Mouse (Mus musculus) layer of hippocampus, adult 2 months (tissue): ENCODE measurements at regions not wholly inside any gene's neighbourhood (a gene's known extent, or its start where the extent isn't known, plus 50 kb on each side); places are given as distances from the start of the nearest gene placed in this dataset.

Experiments used
- DNase-seq, 2 experiments: peaks; one replicate each; pipeline ENCODE4 v3.0.0; 2022; ENCODE audit warnings: low spot score in 2 of 2
- H3K27ac ChIP-seq: fragments of 200-600 bp; 2 replicates; pipeline ENCODE4 v1.8.1; 2022
- H3K4me3 ChIP-seq: fragments of 200-600 bp; 2 replicates; pipeline ENCODE4 v1.8.1; 2022; ENCODE audit warnings: mild to moderate bottlenecking
- CTCF ChIP-seq: fragments of 200-600 bp; conservative IDR thresholded peaks from 2 replicates; pipeline ENCODE4 v1.8.1; 2022; ENCODE audit warnings: antibody characterized with exemption, mild to moderate bottlenecking, moderate library complexity

DNA sequence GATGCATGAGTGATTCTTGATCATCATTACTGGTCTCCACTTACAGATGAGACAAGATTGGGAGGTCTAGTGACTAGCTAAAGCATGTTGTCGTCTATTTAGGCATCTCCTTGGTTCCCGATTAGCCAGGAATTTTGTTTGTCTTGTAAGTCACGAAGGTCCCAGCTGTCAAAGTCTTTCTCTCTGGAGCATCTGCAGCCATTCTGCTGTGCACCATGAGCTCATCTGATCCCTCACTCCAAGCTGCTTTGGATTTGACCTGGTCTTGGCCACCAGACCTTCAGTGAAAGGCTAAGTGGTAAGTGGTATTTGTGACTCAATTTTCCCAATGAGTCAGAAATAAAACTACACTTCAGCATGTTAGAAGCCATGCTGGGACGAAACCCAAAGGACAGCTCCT, 53.3 kb upstream of the Creb5 start:
- no peak for TF ChIP-seq CTCF
- Histone ChIP-seq H3K4me3 (no peak overlapping the region), H3K27ac (no peak overlapping the region)
- no peak for DNase-seq

DNA sequence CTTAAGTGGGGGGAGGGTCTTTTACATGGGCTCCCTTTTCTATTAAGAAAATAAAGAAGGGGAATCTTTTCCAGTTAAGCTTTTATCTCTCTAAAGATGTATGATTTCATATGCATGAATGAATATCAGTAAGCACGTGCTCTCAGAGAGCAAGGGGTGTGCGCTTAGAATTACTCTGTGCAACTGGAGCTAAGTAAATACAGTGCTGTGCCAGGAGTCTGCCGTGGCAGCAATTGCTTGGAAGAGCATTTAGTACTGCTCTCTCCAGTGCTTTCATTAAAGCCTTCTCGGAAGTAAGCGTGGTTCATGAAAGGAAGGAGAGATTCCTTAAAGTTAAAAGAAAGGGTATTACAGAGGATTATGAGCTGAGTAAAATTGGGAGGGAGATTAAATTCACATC, 54.5 kb upstream of the Creb5 start:
- Histone ChIP-seq H3K27ac (no peak overlapping the region), H3K4me3 (no peak overlapping the region)
- no peak for DNase-seq
- TF ChIP-seq CTCF = no peak

DNA sequence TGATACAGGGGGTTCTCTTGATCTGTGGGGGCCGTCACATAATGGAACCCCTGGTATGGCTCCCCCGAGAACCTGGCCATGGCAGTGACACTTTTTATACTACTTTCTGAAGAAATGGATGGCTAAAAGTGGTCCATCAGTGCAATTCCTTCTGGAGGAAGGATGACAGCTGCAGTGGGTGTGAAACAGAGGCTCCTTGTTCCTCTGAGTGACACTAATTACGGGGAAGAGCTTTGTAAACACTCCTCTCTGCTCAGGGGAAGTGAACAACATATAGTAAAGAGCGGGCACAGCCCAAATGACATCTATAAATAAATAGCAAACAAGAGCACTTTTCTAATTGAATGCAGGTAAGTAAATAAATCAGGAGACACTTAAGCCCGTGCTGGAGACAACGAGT, 57.7 kb upstream of the Creb5 start:
- no peak for TF ChIP-seq CTCF
- H3K27ac ChIP-seq = no peak overlapping the region
- no peak overlapping the region for H3K4me3 ChIP-seq
- no peak for DNase-seq

DNA sequence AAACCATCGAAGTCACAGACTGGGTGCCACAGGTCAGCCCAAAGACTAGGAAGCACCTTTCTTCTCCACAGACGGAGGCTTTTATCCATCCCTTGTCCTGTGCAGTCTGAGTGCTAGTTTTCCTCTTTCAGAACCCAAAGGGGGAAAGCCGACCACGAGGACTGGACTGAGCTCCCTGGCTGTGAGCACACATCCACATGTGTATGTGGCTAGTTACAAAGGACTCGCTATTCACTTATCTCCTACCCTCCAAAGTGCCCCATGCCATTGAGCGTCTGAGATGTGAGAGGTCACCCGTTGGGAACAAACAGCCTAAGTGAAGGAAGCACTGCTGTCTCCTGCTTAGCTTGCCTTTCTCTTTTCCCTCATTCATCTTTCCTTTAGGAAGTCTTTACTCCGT, 65.0 kb upstream of the Creb5 start:
- TF ChIP-seq CTCF = no peak
- no peak overlapping the region for H3K4me3 ChIP-seq
- no peak overlapping the region for H3K27ac ChIP-seq
- DNase-seq = no peak

DNA sequence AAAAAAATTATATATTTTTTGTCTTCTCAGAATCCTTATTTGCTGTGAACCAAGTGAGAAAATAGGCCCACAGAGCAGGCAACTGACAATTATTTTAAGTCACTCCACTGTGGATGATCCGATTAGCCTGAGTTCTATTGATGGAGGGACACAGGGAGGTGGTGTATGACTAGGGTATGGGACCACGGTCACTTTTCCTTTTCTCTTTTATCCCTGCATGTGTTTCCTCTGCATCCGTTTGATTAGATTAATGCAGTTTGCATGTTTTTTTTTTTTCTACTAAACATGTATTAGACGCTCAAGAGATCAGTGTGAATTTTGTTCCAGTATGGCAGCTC, 65.4 kb upstream of the Creb5 start:
- no peak for TF ChIP-seq CTCF
- no peak overlapping the region for H3K27ac ChIP-seq
- no peak for DNase-seq
- H3K4me3 ChIP-seq = no peak overlapping the region

DNA sequence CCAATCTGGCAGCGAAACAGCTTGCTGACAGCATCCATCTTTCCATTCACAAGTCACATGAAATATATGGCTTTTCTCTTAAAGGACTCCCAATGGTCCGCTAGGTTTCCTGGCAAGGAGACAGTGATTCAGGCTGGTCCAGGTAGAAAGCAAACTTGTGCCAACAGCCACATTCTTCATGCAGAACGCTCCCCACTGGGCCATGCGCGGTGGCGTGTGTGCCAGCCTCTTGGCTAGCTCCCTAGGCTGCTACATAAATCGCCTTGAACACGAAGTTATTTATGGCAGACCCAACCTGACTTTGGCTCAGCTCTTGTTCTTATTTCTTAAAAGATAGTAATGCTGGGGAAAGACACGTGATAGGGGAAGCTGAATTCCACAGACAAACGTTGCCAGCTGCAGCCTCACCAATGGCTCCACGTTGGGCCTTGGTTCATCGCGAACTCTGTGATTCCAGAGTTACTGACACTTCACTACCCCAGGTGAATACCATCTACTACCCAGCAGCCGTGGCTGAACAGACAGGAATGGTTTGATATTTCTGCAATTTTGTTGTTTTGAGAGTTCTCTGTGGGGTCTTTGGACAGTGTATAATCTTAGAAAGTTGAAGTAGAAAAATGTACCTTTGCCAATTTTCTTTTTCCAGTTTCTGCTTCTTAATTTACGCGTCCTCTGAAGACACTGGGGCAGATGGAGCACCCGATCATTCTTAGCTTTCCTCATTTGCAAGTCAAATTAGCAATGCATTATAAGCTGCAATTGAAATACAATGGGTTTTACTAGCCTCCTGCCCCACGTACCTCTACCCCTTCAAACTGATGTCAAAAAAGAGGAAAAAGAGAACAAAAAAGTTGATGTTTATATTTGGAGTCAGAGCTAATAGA, 66.0 kb upstream of the Creb5 start:
- DNase-seq = no peak
- no peak overlapping the region for H3K4me3 ChIP-seq
- H3K27ac ChIP-seq = no peak overlapping the region
- TF ChIP-seq CTCF = no peak

DNA sequence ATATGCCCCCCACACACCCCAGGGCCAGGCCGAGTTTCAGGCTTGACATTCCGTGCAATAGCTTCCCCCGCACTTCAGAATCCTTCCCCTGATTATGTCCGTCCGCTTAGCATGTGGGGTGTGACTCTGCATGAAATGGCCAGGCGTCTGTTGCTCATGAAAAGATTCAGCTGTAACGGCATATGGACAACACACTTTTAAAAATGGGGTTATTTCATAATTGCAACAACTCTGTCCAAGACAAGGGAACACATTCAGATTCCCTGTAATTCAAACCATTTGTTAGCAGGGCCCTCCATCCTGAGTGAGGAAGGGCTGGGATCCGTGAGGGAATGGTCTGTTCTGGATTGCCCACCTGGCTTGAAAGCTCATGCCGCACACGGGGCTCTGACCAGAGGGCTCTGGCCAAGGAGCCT, 68.2 kb upstream of the Creb5 start:
- Histone ChIP-seq H3K4me3 (no peak overlapping the region), H3K27ac (no peak overlapping the region)
- no peak for TF ChIP-seq CTCF
- no peak for DNase-seq

DNA sequence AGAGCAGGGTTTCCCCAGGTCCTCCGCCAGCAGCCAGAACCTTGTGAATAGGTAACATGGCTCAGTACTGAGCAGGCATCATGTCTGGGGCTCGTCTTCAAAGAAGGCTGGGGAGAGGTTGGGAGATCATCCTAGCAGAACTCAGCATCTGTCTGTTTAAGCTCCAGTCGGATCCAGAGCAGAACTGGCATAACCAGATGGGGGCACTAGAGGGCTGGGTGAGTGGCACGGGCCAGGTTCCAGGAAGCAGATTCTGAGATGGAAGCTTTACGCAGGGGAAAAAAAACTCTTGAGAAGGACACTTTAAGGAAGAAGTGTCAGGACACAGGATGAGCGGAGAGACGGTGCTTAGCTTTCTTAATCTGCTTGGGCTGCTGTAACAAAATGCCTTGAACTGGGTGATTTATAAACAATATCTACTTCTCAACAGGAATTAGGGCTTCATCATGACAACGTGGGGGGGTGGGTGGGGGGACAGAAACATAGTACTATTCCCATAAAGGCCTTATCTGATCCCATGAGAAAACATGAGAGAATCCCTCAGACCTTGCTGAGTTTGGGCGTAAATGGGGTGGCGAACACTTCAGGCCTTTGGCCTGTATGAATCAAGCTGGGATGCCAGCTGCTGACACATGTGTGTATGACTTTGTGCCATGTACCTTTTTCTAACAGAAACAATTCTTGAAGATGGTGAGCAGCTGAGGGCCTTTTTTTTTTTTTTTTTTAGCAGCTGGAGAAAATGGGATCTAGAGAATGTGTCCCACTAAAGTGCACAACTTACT, 69.6 kb upstream of the Creb5 start:
- H3K27ac ChIP-seq = no peak overlapping the region
- H3K4me3 ChIP-seq = no peak overlapping the region
- TF ChIP-seq CTCF = peak; percentile 72
- DNase-seq = peak; percentile 23 to 67

DNA sequence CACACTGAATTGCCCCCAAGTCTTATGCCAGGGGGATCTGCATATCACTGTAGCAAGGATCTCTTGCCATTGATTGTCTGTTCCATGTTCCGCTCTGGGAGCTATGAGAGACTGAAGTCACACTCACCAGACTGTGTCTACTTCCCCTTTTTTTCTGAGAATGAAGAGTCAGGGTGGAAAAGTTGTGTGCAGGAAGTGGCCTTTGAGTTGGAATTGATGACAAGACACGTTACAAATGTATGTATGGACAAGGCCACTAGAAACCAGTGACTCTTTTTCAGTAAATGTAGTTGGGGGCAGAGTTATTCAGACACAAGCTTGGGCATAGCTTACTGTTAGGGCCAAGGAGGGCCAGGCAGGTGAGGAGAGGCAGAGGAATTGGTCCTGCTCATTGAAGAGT, 70.4 kb upstream of the Creb5 start:
- TF ChIP-seq CTCF = no peak
- DNase-seq = no peak
- Histone ChIP-seq H3K4me3 (no peak overlapping the region), H3K27ac (no peak overlapping the region)

DNA sequence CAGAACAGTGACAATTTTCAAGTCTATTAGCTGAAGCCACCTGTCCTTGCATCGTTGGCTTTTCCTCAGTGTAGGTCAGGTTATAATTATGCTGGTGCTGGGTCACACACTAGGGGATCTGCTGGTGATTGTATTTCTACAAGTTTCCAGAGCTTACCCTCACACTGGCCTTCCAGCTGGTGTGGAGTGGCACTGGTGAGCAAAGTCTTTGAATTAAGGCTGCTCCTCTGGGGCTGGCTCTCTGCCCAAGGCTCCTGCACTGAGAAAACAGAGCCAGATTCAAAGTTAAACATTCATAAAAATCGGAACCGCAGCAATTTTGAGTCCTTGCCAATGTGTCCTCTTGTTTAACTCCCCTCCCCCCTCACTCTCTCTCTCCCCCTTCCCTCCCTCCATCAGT, 75.7 kb upstream of the Creb5 start:
- DNase-seq = no peak
- Histone ChIP-seq H3K4me3 (no peak overlapping the region), H3K27ac (no peak overlapping the region)
- no peak for TF ChIP-seq CTCF

DNA sequence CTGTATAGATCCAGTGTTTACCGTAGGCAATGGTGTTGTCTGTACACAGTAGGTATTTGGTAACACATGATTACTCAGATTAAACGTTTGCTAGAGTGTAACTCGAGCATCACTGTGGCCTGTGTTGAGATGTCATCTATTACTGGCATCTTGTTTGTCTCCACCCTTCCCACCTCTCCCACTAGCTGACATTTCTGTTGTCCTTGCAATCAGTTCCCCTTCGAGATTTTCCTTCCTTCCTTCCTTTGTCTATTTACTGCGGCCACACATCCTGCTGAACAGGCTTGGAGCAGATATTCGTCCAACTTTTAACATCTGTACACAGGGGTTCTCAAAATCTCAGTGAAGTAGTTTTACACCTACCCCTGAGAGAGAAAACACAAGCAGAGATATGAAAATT, 77.7 kb upstream of the Creb5 start:
- DNase-seq = no peak
- Histone ChIP-seq H3K27ac (no peak overlapping the region), H3K4me3 (no peak overlapping the region)
- no peak for TF ChIP-seq CTCF

DNA sequence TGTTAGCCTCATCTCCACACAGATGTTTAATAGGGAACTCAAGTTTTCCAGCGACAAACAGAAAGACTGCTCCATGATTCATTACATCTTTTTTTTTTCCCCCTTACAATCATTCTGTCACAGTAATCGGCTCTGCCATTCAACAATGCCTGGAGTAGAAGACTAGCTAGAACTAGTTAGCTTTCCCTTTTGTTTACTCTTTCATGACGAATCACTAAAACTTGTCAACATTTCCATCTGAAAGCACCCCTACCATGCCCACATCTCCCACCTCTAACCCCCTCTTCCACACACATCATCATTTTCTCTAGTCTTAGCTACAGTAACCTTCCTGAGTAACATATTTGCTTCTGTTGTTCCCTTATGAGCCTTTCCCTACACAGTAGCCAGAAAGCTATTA, 78.6 kb upstream of the Creb5 start:
- TF ChIP-seq CTCF = no peak
- H3K27ac ChIP-seq = no peak overlapping the region
- H3K4me3 ChIP-seq = no peak overlapping the region
- no peak for DNase-seq

DNA sequence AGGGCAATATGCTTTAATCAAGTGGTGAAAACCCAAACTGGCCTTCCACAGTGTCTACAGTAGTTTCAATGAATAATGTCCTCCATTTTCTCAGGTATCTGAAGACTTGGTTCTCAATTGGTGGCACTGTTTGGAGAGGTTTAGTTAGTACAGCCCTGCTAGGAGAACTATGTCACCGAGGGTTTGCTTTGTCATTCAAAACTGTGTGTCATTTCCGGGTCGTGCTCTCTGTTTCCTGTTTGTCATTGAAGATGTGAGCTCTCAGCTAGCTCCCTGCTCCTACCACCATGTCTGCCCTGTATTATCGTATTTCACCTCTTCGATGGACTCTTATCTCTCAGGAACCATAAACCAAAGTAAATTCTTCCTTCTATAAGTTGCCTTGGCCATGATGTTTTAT, 79.3 kb upstream of the Creb5 start:
- Histone ChIP-seq H3K27ac (no peak overlapping the region), H3K4me3 (no peak overlapping the region)
- TF ChIP-seq CTCF = no peak
- DNase-seq = no peak

DNA sequence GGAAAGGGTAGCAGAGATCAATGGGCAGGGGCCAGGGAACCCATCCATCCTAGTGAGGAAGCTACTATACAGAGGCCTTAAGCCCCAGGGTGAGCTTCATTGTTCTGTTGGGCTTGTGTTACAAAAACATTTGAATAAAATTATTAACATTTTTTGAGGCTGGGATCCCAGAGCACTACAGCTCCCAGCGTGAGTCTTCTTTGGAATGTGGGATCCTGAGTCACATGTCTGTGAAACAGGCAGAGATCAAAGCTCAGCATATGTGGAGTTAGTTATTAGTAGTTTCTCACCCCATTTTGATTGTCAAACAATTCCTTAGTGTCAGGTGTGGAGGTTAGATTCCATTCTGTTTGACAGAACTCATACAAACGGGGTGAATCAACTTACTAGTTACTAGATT, 79.7 kb upstream of the Creb5 start:
- DNase-seq = no peak
- no peak overlapping the region for H3K4me3 ChIP-seq
- TF ChIP-seq CTCF = no peak
- no peak overlapping the region for H3K27ac ChIP-seq
